Mouse (Mus musculus): ENCODE results near the gene Anks1b.

Anks1b gene

DNA sequence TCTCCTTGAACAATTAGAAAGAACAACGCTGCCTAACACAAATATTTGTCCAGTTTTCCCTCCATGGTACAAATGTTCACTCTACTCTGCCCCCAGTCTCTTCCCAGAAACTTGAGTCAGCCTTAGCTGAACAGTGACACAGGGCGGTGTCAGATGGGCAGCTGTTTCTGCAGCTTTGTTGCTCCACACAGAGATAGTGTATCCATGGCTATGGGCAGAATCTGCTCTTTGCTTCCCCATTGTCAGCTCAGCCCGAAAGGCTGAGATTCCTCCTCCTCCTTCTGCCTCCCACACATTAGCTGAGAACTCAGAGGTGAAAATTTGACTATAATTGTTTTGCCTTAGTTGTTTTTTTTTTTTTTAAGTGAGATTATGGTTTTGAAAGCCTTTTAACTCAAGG lies 1024.6 kb downstream of the Anks1b start:
- DNase-seq, result no peak

DNA sequence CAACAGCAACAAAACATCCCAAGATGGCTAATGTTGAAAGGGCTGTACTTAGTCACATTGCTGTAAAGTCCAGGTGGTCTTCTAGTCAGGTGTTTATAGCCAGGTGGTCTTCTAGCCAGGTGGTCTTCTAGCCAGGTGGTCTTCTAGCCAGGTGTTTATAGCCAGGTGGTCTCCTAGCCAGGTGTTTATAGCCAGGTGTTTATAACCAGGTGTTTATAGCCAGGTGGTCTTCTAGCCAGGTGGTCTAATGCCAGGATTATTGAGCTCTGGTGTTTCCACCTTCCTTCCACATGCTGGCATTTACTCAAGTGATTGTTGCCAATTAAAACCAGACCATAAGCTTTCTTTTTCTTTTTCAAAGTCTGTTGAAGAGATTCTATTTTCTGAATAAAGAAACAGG lies 1030.9 kb downstream of the Anks1b start:
- DNase-seq, result no peak

DNA sequence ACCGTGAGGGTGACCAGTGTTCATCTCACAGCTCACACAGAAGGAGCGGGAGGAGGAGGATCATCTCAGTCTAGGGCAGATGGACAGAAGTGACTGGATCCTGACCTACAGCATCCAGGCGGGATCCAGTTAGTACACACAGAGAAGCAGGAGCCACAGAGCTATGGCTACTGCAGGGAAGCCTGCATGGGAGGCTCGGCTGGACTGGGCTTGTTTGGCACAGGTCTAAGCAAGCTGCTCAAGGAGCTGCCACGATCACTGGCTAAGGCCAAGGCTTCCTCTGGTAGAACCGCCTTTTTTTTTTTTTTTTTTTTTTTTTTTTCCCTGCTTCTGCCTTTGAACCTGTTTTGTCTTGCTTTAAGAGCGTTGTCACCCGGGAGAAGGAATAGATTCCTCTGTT lies 1034.1 kb downstream of the Anks1b start:
- no peak for DNase-seq

- DNase-seq, result no peak
These were observed 1050.2 kb downstream of the Anks1b start for GRCm38 (mm10) chr10:90923476-90923875.

GRCm38 (mm10) chr10:90933088-90933487 lies 1059.8 kb downstream of the Anks1b start:
- no peak for DNase-seq

DNA sequence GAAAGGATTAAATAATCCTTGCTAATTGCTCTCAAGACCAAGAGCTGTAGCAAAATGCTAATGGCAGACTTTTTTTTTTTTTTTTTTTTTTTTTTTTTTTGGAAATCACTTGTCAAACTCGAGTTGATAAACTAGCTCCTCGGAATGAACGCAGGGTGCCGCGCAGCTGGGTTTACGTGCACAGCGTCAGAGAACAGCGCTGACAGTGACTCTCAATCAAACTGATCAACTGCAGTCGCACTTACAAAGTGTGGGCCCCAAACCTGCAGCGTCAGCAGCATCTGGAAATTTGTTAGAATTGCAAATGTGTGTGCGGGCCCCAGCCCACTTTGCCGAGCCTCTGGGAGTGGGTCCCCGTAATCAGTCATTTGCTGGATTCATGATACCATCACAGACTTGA lies 1061.4 kb downstream of the Anks1b start:
- DNase-seq, result no peak

DNA sequence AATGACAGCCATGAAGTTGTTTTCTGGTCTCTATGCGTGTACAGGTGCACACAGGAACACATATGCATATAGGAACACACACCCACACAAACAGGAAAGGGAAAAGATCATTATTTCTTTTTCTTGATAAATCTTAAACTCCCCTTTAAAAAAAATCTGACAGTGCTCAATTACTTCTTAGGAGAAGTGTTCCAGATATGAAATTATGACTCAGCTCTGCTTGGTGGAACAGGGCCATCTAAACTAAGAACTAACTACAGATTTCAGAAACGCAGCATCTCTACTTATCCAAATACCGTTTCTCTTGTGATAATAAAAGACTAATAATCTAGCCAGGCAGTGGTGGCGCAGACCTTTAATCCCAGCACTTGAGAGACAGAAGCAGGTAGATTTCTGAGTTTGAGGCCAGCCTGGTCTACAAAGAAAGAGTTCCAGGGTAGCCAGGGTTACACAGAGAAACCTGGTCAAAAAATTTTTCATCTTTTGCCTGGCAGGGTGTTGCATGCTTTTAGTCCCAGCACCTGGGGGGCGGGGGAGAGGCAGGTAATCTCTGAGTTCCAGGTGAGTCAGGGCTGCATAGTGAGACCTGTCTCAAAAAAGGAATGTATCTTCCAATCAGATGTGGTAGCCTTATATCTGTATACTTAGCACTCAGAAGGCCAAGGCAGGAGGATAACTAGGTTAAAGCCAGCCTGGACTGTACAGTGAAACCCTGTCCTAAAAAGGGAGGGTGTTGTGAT lies 1064.6 kb downstream of the Anks1b start:
- DNase-seq, result no peak

DNA sequence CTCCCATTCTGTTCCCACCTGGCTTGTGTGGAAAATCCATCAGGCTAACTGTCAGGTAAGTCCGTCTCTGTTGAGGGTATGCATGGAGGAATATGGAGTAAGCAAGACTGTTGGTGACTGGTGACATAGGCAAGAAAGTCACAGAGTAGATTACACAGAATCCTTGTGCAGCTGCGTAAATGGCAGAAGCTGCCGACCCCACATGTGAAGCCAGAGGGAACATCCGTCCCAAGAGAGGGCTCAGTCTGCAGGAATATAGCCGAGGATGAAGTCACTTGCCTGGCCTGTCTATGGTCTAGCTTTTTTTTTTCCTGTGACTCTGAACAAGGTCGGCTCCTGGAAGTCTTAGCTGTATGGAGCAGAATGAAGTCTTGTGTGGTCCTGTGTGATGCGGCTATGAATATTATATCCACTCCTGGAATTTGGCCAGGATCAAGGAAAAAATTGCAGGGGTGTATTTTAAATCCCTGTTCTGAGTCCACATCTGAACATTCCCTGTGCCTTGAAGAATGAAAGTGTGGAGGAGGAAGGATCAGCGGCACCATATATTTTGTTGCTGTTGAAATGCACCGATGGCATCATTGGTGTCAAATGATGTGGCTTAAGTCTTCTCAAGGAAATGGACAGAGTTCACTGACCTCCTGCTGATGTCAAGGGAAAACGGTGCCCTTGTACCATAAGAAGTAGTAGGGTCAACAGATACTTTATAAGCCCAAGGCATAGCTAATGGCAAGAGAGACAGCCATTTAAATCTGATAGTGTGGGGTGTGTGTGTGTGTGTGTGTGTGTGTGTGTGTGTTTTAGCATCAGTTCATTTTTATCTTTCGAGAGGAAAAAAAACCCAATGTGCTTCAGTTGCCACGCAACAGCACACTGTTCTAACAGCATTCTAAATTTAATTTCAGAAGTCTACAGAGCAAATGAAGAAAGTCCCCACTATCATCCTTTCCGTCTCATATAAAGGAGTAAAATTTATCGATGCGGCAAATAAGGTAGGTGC lies 1067.5 kb downstream of the Anks1b start:
- DNase-seq, result no peak

- no peak for DNase-seq
These were observed 1068.8 kb downstream of the Anks1b start for GRCm38 (mm10) chr10:90942001-90942700.

DNA sequence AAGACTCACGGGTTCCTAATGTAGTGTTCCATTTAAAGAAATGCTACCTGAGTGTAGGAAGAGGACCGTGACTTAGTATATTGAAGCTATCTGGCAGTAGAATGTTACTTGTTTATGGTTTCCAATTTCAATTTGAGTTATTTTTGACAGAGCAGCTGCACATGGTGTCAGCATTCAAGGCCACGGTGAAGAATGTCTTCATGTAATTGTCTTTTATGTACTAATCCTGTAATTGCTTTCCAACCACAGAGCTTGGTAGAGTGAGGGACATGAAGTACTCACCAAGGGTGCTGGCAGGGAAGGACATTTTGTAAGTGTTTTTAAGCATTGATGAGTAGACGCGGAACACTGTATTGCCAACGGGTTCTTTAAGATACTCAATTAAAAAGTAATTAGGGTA lies 1073.7 kb downstream of the Anks1b start:
- DNase-seq, result no peak

GRCm38 (mm10) chr10:90947608-90948373 lies 1074.5 kb downstream of the Anks1b start:
- no peak for DNase-seq

- no peak for DNase-seq
These were observed 1079.9 kb downstream of the Anks1b start for GRCm38 (mm10) chr10:90953103-90953709.

DNA sequence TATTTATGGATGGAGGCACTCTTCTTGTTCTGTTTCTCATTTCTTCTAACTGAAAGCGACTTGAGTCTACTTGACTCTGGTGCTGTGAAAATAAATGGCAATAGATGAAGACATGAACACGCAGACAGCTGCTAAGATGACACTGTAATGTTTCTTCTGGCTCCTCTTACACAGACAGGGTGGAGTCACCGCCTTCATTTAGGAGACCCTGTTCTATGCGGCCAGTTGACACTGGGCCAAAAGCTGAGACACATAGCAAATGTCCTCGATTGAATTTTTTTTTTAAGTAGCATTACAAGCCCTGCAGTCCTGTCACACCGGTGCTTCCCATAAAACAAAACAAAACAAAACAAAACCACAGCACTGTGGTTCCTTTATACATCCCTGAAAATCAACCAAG lies 1080.5 kb downstream of the Anks1b start:
- no peak for DNase-seq

DNA sequence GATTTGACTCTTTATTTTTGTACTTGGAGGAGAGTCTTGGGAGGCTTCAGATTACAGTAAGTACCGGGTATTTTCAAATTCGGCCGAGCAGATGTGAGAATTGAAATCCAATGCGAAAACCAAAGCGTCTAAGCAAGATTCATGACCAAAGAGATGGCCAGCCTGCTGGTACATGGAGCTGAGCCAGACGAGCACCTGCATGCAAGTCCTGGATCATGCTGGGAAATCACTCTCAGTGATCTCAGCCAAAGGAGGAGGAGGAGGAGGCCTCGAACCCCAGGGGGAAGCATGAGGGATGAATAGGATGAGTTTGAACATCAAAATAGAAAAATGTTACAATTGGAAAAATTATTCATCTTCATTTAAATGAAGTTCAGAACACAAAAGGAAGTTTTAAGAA lies 1087.1 kb downstream of the Anks1b start:
- no peak for DNase-seq

DNA sequence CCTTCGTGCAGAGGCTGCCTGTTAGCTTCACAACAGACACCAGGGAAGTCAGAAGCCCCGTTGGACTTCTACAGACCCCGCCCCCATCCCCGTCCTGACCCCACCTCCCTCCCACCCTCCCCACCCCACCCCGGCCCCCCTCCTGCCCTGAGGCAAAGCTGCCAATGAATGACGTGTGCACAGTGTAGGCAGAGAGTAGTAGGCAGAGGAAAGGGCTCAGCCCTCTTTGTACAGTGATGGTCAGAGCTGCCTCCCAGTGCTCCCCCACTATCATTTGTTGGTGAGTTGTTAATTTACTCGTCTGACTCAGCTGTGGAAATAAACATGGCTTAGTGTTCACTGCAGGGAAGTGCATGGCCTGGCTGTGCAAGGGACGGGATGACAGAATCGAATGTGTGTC lies 1091.2 kb downstream of the Anks1b start:
- peak; percentile 21 for DNase-seq

- no peak for DNase-seq
These were observed 1092.5 kb downstream of the Anks1b start for GRCm38 (mm10) chr10:90965671-90966315.

GRCm38 (mm10) chr10:90966821-90967220 lies 1093.5 kb downstream of the Anks1b start:
- no peak for DNase-seq

DNA sequence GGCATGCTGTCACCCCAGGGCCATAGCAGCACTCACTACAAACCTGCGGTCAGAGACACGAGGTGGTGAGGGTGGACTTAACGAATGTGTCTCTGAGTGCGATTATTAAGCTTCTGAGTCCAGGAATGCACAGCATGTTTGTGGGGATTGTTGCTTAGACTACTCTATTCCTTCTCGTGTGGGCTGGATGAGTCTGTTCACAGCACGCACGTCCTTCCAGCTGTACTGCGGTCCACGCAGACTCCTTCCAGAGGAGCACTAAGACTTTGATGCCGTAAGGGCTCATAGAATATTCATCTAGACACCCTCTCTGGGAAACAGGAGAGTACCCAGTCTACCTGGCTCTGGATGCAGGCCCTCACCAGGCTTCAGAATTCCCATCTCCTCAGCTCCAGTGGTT lies 1094.9 kb downstream of the Anks1b start:
- no peak for DNase-seq

- DNase-seq, result peak; percentile 50
These were observed 1096.3 kb downstream of the Anks1b start for GRCm38 (mm10) chr10:90969355-90970174.

GRCm38 (mm10) chr10:90970560-90970959 lies 1097.3 kb downstream of the Anks1b start:
- no peak for DNase-seq

GRCm38 (mm10) chr10:90974084-90974483 lies 1100.8 kb downstream of the Anks1b start:
- DNase-seq, result no peak
